Mouse (Mus musculus) embryo, embryonic 10.5 days (tissue): ENCODE data around the gene Ighmbp2.
A peak's percentile ranks its signal among the peaks of the same experiment; 100 is the strongest.
"Not testable (repeated sequence)": the region's sequence is repeated elsewhere in the genome, so short reads cannot be mapped to it uniquely, and the experiment has no call there.

Experiments used
- DNase-seq: peaks from one replicate; pipeline ENCODE4 v3.0.0-alpha.2; 2015; ENCODE audit warnings: low spot score

Ighmbp2 gene

GRCm38 (mm10) chr19:3281886-3282285 lies 931 bp downstream of the Ighmbp2 start:
- peak; percentile 1 for DNase-seq

DNA sequence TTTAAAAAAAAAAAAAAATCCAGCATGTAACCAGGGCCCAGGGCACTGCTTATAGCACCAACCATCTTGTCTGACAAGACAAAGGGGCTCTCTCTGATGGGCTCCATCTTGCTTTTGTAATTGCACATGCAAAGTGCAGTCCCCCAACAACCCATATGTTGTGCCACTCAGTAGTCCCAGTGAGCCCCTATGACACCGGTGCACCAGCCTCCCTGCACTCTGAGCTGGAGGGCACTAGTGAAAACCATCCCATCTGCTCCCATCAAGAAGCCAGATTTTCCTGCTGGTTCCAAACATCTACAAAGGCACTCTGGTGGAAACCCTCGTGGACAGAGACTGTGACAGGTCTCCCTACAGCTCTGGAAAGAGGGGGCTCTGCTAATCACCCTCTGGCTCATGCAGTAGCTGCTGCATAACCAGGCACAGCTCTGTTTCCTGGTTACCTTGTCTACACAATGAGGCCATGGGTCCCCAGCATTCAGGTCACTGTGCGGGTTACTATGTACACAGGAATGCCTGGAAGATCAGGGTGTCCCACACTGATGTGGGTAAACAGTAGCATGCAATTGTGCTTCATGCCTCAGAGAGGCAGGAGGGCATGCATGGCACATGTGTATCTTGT lies 7.0 kb downstream of the Ighmbp2 start:
- DNase-seq, result no peak

GRCm38 (mm10) chr19:3273331-3273730 lies 9.5 kb downstream of the Ighmbp2 start:
- DNase-seq, result no peak

DNA sequence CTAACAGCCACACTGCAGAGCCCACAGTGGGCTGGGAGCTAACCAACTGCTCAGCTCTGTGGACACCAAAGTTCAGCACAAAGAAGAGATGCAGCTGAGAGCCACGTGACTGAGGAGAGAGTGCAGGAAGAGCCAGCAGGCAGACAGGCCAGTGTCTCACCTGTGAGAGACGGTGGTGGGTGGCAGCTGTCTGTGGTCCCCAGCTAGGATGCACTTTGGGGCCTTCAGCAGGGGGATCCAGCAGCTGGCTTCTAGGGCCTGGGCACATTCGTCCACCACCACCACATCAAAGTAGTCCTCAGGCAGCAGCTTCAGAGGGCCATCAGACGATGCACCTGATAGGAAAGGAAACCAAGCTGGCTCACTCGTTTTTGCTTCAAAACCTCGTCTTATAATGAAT lies 11.5 kb downstream of the Ighmbp2 start:
- no peak for DNase-seq

- no peak for DNase-seq
Measured at GRCm38 (mm10) chr19:3269803-3270202, 13.0 kb downstream of the Ighmbp2 start.

DNA sequence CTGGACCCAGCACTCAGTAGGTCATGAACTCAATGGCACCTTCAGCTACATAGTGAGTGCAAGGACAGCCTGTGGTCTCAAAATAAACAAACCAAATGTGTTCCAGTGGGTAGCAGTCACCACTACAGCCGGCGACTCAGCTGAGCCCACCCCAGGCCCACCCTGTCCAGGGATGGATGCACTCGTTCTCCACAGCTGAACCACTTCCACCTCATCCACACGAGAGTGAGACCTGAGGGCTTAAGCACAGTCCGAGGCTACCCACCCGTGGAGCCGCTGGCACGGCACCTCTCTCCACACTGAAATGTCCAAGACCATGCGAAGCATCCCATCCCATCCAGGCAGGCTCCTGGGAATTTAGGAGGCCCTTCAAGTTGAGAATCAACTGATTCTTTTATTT lies 13.5 kb downstream of the Ighmbp2 start:
- DNase-seq, result no peak

DNA sequence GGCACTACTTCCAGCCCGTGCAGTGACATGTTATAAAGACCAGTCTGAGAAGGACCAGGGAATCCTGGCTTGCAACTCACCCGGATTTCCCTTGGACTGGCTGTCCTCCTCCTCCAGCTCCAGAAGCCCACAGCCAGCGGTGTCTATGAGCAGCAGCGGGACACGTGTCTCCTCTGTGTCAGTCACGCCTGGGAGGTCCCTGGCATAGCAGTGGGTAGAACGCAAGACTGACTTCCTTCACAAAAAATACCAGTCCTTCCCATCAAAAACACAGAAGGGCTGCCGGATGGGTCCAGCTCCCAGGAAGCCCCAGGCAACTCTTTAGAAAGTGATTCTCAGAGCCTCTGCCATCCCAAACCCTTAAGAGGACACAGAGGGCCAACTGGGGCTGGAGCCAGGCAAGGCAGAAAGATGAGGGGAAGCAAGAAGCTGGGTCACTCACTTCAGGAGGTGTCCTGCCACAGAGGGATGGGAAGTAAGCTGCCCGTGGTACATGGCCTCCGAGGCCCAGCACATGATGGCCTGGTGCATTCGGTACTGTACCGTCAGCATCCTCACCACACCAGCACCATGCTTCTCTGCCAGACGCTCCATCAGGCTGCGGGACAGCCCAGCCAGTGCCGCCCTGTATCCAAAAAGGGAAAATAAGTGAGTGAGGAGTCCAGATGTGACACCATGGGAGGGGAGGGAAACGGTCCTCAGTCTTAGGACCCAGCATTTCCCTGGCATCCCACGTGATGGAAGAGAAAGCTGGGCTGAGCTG lies 14.4 kb downstream of the Ighmbp2 start:
- DNase-seq, result no peak

DNA sequence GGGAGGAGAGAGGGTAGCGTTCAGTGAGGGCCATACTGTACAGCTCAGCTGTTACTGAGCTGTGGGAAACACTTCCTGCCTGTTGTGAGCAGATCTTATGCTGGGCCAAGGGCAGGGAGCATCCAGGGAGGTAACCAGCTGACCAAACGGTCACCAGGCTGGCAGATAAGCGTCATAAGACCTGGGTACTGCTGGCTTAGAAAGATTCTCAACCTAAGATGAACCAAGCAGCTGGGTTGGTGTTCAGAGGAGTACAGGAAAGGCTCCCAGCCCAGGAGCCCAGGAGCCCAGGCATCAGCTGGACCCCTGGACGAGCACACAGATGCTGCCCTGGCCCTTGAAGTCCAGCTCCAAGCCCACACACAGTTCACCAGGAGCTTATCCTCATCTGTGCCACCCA lies 15.5 kb downstream of the Ighmbp2 start:
- DNase-seq, result no peak

- no peak for DNase-seq
Measured at GRCm38 (mm10) chr19:3266676-3267075, 16.1 kb downstream of the Ighmbp2 start.

GRCm38 (mm10) chr19:3266136-3266535 lies 16.7 kb downstream of the Ighmbp2 start:
- DNase-seq, result no peak

- no peak for DNase-seq
Measured at GRCm38 (mm10) chr19:3265180-3265579, 17.6 kb downstream of the Ighmbp2 start.

DNA sequence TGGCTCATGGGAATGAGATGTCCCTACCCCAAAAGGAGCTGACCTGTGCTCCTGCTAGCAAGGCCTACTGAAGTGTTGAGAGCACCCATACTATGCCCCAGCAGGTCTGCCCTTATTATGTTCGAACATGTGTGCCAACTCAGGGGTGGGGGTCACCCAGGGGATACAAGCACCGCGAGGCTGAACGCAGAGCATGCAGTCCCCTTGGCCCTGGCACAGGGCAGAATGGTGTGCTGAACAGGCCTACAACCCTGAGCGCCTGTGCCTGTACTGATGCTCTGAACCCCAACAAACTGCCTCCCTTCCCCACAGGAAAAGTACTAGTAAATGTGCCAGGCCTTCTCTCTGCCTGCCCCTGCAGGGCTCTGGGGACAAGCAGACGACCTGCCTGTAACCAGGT lies 18.5 kb downstream of the Ighmbp2 start:
- DNase-seq, result no peak

DNA sequence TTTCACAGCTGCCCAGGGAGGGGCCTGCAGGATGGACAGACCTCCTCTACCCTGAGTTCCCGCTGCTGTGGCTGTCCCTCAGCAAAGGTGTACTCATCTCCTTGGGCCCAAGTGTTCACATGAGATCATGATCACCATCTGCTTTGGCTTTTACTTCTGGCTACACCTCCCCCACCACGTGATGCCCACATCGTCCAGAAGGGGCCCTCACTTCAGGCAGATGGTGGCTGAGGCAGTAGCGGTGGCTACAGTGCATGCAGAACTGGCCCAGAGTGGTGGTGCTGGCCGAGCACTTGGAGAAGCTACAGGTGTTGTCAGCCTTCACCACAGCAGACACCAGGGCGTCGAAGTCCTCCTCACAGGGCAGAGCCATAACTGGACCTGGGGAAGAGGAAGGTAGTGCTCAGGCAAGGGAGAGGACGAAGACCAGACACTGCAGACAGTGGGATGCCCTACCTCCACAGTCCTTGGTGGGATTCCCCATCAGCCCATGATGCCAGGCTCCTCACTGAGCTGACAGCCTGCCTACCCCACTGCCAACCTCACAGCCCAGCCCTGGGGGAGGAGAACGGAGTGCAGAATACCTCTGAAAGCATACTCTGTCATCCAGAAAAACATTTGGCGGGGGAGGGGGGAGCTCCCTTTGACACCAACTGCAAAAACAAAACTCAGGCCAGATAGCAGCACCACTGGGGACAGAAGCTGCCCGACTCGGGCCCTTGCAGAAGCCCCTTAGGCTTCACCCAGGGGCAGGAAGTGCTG lies 20.9 kb downstream of the Ighmbp2 start:
- DNase-seq, result no peak

DNA sequence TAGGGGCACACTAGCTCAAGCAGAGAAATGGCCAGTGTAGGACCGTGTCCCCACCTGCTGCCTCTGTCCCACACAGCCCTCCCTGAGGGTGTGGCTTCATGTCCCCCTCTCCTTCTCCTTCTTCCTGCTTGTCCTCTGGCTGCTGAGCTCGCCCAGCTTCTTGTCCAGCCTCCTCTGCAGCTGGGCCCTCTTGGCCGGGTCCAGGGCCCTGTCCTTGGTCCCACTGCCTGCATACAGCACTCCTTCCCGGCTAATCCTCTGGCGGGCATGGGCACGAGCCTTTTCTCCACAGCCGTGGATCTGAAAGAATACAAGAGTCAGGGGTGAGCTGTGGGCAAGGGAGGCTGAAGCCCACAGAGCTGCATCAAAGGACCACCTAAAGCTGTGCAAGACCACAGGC lies 21.5 kb downstream of the Ighmbp2 start:
- DNase-seq, result no peak

- DNase-seq, result no peak
Measured at GRCm38 (mm10) chr19:3260591-3260990, 22.2 kb downstream of the Ighmbp2 start.

- DNase-seq, result no peak
Measured at GRCm38 (mm10) chr19:3260016-3260415, 22.8 kb downstream of the Ighmbp2 start.

- DNase-seq, result not testable (repeated sequence)
Measured at GRCm38 (mm10) chr19:3225261-3225660, 57.6 kb downstream of the Ighmbp2 start.

- DNase-seq, result not testable (repeated sequence)
Measured at GRCm38 (mm10) chr19:3214937-3215336, 67.9 kb downstream of the Ighmbp2 start.
